9 mouse cellular contexts compared by ENCODE assay signal in the genomic region with DNA sequence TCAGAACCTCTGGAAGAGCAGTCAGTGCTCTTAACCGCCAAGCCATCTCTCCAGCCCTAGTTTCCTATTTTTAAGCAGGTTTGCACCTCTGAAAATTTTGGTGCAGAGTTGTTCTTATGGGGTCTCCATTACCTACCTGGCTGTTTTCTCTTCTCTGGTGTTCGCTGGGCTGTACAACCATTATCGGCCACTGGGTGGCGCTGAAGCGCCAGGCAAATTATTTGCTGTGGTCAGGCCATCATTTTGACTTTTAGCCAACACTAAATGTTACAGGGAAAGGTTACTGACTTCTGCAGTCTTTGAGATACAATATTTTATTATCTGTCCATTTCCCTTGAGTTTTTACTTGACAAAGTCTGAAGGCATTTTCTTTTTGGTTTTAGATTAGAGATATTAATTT.
A peak's percentile ranks its signal among the peaks of the same experiment; 100 is the strongest.
DNase-seq lines count a peak whose midpoint lies in the region; ATAC-seq and TF ChIP-seq lines count a peak whose summit lies in the region.
"Had no signal": no experiment of that assay in that cellular context is flagged by ENCODE, and none has a peak within 500 bp of the region (broad histone marks: within the 10 kb centered on the region; RNA-seq: fewer than 3 reads in every experiment).

No protein-coding gene starts in this region.

- peak; percentile 73 for DNase-seq in kidney, adult 2 months
- DNase-seq in Muller cell, postnatal 12 days (ENCODE audit: inconsistent ontology term), result peak; percentile 28
- DNase-seq in cerebellum, adult 8-10 months, result peak; percentile 32
- DNase-seq in gastrocnemius, postnatal 25 days, result peak; percentile 7
- DNase-seq in layer of hippocampus, postnatal 14 days (ENCODE audit: low spot score in 2 of 2), result peak; percentile 31 to 46
- peak; percentile 26 for DNase-seq in naive thymus-derived CD4-positive, alpha-beta T cell, adult 2 months (ENCODE audit: low read depth)
- peak; percentile 77 for DNase-seq in thymus, postnatal 4 days

- no peak for ATAC-seq in kidney, embryonic 14.5 days (ENCODE audit: low FRiP score, low TSS enrichment)

- no peaks in the 10 kb centered on the region for H3K36me3 ChIP-seq in kidney, adult 2 months (ENCODE audit: control insufficient read depth, insufficient read depth, low read length)
- no peaks in the 10 kb centered on the region for H3K36me3 ChIP-seq in kidney, embryonic 14.5 days (ENCODE audit: control insufficient read depth, insufficient read depth, low read length)

- H3K9ac ChIP-seq in kidney, embryonic 14.5 days (ENCODE audit: low read depth, low read length), result no peak overlapping the region

- no peak for TF ChIP-seq POLR2A in kidney, adult 2 months (IDR thresholded peaks at IDR 0.05; ENCODE audit: low read depth, low read length)

- no peak overlapping the region for H3K4me2 ChIP-seq in kidney, embryonic 14.5 days (replicated peaks; ENCODE audit: low read depth, low read length)

- 4% methylated on average over 5 of the region's 5 CpGs for WGBS in kidney, adult 2 months
- WGBS in kidney, embryonic 14.5 days, result 5% methylated on average over 5 of the region's 5 CpGs

- H3K9me3 ChIP-seq in kidney, embryonic 14.5 days (ENCODE audit: control insufficient read depth, low read length), result no peaks in the 10 kb centered on the region
- H3K9me3 ChIP-seq: megakaryocyte, embryonic 14.5 days had no signal

- H3K27me3 ChIP-seq in kidney, adult 2 months (replicated peaks; ENCODE audit: control insufficient read depth, insufficient read depth, low read length), result no peaks in the 10 kb centered on the region
- no peaks in the 10 kb centered on the region for H3K27me3 ChIP-seq in kidney, embryonic 14.5 days (ENCODE audit: control insufficient read depth, insufficient read depth, low read length)
- H3K27me3 ChIP-seq: megakaryocyte, embryonic 14.5 days had no signal

- H3K4me1 ChIP-seq in kidney, adult 2 months (ENCODE audit: control insufficient read depth, insufficient read depth, low read length), result no peaks in the 10 kb centered on the region
- H3K4me1 ChIP-seq in kidney, embryonic 14.5 days (ENCODE audit: control insufficient read depth, insufficient read depth, low read length), result no peaks in the 10 kb centered on the region
- H3K4me1 ChIP-seq: megakaryocyte, embryonic 14.5 days had no signal

- no peak overlapping the region for H3K27ac ChIP-seq in kidney, adult 2 months (ENCODE audit: insufficient read depth, low read depth, low read length)
- no peak overlapping the region for H3K27ac ChIP-seq in kidney, embryonic 14.5 days (ENCODE audit: low read depth, low read length)

- H3K4me3 ChIP-seq in kidney, adult 2 months (ENCODE audit: insufficient read depth, low read depth, low read length), result no peak overlapping the region
- no peak overlapping the region for H3K4me3 ChIP-seq in kidney, embryonic 14.5 days (ENCODE audit: low read length)
- H3K4me3 ChIP-seq: megakaryocyte, embryonic 14.5 days had no signal

- peak; percentile 70 for TF ChIP-seq CTCF in kidney, adult 2 months (conservative IDR thresholded peaks at IDR 0.05; ENCODE audit: insufficient read depth, insufficient read length, low read depth, low read length)

Comparison
In these comparisons a context has a peak if more than half of its experiments do, and no peak if none do; other contexts are left out.
1. DNase-seq: peak in every context shown above with its lines; median percentile 77 in thymus, postnatal 4 days; 73 in kidney, adult 2 months; 38 in layer of hippocampus, postnatal 14 days; 32 in cerebellum, adult 8-10 months; 28 in Muller cell, postnatal 12 days; 26 in naive thymus-derived CD4-positive, alpha-beta T cell, adult 2 months; 7 in gastrocnemius, postnatal 25 days.